Mouse (Mus musculus): ENCODE measurements around the gene Usp25. TPM values are rescaled to one million over a fixed set of nuclear protein-coding genes. Genes with fewer than 3 reads are reported as not detected.

The Usp25 gene
- polyA plus RNA-seq, 2 experiments from 2014 or later, result 21.5 to 26.7 TPM

DNA sequence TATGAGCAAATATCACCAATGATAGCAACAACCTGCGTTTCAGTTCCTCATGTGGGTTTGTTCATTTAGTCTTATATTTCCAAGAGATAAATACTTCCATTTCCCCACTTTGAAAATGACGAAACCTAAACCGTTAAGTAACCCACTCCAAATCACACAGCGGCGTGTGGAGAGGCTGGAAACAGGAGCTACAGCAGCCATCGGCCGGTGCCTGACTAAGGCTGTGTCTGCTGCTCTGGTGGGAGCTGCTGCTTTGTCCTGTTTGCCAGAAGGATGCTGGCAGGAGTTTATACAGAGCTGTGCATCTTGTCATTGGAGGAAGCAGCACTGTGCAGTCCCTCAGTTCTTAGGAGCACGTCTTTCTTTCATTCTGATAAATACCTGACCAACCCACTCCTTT lies 21.2 kb downstream of the Usp25 start:
- no peak for ATAC-seq

DNA sequence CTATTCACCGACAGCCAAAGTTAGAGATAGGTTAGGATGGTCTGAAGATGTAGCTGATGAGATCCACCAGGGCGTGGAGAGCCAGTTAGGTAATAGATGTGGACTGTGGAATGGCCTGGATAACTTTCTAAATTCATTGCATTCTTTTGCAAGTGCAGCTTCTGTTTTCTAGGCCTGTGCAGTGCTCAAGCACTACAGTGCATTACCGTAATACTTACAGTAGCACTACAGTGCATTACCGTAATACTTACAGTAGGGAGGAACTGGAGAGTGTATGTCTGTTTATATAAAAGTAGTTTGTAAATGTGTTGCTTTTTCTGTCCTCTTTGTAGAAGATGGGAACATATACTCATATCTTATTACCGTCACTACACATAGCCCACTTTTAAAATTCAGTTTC lies 28.1 kb downstream of the Usp25 start:
- no peak for ATAC-seq

DNA sequence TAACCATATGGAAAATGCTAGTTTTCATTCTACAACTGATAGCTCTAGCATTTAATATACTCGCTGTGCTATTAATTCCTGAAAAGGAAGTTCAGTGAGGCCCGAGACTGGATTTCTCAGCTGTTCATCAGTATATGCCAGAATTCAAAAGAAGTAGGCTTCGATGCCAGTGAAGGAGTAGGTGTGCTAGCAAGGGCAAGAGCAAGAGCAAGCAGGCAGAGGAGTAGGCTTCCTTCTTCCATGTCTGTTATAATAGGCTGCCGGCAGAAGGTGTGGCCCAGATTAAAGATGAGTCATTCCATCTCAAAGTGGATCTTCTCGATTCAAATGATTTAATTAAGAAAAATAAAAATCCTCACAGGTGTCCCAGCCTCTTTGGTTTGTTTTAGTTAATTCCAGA lies 30.0 kb downstream of the Usp25 start:
- ATAC-seq, result no peak

DNA sequence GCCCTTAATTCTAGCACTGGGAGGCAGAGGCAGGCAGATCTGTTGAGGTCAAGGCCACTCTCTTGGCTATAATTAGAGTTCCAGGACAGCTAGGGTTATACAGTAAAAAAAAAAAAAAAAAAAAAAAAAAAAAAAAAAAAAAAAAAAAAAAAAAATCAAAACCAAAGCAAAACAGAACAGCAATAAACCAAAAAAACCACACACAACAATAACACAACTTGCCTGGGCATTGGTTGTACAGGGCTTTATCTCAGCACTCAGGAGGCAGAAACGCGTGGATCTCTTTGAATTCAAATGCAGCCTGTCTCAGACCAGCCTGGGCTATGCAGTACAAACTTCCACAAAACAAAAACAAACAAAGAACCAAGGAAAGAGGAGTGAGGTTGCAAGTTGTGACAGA lies 40.7 kb downstream of the Usp25 start:
- ATAC-seq, result no peak

DNA sequence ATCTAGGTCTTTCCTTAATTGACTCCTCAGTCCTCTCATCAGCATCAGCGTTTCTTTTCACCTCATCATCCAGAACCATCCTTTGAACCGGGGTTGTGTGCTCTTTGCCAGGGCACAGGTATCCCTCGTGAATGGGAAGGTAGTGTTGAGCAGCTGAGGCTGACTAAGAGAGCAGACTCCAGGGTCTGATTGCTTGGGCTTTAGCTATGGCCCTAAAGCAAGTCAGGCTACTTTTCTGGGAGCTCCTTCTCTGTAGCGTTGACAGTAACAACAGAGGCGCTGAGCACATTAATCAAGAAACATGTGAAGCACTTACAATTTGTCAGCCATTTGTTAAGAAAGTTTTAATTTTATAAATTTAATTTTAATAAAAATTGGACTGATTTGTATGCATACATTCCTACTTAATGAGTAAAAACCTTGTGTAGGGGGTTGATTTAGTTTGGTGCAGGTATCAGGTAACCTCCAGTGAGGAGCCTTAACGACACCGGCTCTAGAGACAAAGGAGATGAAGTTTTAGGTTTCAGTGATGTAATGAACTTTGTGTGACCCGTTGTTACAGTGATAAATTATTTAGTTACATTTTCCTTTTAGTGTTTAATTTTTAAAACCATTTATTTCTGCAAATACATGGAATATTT lies 42.1 kb downstream of the Usp25 start:
- no peak for ATAC-seq

DNA sequence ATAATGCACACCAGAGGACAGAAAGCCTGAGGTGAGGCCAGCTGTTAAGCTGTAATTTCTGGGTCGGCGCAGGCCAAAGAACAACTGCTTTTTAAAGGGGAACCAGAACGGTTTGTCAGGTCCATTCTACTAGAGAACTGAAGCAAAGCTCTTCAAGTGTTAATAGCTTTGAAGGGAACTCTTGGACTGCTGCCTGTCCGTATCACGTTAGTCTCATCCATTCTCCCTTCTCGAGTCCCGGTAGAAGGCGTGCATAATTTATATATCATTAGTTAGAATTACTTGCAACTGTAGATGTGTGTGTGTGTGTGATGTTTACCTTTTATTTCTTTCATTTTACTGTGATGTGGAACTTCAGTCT lies 42.6 kb downstream of the Usp25 start:
- no peak for ATAC-seq

DNA sequence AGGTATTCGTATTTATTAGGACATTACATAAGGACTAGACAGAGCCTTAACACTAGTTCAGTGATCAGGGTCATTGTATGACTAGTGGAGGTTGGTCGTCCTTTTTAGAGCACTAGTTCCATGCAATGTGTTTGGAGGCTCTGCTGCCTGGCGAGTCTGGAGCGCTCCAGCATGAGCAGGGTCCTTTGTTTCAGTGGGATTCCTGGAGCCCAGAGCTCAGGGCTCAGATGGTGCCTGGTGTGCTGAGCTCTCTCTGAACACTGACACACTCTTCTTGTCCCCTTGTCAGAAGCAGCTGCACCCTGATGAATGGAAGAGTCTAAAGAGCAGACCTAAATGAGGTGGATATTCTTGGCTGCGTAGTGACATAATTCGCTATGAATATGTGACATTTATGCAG lies 45.1 kb downstream of the Usp25 start:
- ATAC-seq, result no peak

DNA sequence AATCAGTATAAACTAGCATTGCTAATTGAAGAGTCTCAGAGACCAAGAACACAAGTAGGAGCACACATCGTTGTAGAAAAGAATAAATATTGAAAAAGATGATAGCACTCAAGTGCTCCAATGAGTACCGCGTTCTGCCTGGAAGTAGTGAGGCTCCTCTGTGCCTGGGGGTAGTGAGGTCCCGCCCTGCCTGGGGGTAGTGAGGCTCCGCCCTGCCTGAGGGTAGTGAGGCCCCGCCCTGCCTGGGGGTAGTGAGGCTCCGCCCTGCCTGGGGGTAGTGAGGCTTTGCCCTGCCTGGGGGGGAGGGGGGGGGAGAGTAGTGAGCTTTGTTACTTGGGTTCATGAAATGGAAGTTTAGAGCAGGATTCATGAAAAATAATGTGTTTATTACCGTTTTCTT lies 46.7 kb downstream of the Usp25 start:
- no peak for ATAC-seq

DNA sequence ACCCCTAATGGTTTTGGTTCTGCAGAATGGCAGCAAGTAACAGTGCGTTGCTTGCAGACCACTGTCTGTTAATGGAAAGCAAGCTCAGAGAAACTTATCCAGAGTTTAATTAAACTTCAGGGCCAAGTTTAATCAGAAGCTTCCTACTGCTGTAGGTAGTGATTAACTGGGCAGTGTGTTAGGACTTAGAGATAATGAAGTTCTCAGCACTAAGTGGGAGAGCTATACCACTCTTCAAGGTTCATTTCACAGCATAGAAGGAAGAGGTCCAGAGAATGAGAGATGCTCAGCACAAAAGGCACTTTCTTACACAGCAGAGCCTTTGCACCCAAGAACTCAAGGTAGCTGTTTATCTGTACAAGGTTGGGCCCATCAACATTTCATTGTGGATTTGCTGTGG lies 50.4 kb downstream of the Usp25 start:
- no peak for ATAC-seq

DNA sequence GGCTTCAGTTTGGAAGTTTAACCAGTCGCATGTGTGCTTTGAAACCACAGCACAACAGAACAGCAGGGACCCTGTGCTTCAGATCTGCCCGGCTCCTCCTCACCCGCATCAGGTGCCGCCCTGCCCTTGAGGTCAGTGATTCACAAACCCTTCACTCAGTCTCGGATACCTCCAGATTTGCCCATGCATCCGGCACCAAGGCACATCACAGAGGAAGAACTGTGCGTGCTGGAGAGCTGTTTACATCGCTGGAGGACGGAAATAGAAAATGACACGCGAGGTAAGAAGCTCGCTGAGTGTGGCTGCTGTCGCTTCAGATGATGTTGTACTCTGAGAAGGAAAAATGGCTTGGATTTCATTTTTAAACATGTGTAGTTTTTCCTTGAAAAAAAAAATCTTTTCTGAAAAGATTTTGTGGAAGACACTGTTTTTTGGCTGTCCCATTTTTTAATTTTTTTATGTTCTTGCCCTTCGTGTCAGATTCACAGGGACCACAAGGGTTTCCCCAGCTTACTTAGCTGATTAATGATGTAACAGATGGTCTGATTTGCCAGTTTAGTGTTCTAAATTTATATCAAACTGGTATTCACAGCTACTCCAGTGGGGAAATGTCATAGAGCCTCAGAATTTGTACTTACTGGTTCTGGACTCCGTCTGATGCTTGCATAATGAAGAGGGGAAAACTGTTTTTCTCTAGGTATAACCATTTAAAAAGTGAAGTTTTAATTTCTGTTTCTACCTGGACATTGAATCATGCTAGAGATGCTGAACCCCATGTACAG lies 63.6 kb downstream of the Usp25 start:
- ATAC-seq, result no peak

DNA sequence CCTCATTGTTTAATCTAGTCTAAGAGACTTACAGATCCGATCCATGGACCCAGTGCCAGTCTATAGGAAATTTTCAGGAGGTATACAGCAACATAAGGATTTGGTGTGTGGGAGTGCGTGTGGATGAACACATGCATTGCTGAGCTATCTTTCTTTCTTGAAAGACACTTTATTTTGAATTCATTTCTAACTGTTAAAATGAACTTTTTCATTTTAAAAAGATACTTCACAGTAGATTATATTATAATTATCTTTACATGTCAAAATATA lies 64.2 kb downstream of the Usp25 start:
- ATAC-seq, result no peak

DNA sequence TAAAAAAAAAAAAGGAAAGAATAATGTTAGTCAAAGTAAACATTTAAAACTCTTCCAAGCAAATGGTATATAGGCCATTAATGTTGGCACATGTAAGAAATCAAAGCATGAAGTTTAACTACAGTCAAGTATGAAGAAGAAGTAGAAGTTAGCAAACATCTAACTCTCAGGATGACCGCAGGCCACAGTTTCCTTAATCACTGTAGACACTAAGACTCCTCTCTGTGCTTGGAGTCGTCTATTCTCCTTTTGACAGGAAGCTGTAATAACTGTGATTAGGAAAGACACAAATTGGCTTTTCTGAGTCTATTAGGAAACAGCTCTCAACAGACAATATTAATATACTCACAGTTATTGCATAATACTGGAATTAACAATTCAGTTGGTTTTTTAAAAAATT lies 70.6 kb downstream of the Usp25 start:
- ATAC-seq, result no peak

DNA sequence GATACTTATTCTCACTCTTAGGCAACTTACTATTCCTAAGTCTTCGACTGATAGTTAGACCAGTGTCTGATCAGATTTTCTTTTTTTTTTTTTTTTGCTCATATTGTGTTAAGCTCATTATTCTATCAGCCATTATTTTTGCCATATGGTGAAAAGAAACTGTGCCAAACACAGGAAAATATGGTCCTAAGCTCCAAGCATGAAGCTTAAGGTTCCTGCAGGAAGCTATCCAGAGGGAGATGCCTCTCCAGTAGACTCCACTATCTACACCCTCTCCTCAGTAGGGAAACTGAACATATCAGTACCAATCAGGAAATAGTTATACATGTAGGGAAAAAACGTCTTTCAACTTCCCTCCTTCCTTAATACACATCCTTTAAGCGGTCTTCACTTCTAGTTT lies 76.3 kb downstream of the Usp25 start:
- no peak for ATAC-seq

DNA sequence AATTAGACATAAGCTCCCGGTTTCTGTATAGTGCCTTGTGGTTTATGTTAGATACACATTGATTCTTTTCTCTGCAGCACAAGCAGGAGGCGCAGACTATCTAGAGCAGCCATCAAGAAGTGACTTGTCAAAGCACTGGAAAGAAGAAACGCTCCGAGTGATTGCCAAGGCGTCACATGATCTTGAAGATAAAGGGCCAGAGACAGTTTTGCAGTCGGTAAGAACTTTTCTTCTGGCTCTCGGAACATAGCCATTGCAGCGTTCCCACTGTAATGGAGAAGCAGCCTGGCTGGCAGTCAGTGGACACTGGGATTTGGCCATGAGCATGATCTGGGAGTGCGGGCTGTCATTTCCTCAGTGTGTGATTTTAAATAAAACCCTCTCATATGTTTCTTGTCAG lies 80.0 kb downstream of the Usp25 start:
- no peak for ATAC-seq

DNA sequence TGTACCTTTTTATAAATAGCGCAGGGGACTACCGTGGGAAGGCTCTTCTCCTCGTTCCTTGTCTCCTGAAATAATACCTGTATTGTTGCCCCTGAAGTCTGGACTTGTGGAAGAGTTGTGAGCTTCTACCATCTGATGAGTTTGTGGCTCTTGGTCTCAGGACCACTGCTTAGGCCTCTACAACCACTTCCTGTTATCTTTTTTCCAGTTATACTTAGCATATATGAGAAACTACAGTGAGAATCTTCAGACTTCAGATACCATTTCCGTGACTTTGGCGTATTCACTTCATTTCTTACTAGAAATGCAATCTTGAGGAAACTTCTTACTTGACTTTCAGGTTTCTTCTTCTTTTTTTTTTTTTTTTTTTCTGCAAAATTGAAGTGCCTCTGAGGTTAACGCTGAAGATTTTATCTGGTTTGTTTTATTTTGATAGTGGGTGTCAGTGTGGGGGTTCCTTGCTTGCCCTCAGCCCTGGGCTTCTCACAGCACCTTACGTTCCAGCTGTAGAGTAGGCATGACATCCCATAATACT lies 81.6 kb downstream of the Usp25 start:
- ATAC-seq, result peak; percentile 45

DNA sequence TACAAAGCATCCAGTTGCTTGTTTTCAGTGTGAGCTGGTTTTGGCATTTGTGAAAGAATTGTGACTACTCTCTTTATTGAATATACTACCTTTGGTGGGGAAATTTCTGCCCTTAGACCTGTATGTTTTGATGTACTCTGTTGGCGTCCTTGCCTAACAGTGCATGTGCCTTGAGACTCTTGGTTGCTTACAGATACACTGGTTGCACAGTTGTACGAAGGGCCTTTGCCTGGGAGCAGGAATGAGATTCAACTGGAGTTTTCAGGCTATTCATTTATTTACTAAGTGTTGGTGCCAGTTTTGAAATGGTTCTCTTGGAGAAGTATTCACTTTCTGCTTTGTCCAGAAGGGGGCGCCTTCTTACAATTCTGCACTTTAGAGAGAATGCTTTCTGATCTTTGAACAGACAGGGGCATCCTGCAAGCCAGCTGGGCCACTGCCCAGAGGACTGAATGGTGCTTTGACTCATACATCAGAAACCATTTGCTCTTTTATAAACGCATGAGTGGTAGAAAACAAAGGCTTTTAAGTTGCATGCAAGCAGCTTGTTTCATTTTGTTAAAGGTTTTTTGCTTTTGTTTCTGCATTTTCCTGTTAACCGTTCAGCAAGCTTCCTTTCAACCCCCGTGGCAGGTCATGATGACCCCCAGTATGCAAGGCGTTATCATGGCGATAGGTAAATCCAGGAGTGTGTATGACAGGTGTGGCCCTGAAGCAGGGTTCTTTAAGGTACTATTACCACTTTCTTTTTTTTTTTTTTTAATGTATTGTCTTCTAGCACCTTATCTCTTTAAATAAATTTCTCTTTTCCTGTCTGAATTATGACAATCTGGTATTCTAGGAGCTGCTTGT lies 85.7 kb downstream of the Usp25 start:
- peak; percentile 48 for ATAC-seq

DNA sequence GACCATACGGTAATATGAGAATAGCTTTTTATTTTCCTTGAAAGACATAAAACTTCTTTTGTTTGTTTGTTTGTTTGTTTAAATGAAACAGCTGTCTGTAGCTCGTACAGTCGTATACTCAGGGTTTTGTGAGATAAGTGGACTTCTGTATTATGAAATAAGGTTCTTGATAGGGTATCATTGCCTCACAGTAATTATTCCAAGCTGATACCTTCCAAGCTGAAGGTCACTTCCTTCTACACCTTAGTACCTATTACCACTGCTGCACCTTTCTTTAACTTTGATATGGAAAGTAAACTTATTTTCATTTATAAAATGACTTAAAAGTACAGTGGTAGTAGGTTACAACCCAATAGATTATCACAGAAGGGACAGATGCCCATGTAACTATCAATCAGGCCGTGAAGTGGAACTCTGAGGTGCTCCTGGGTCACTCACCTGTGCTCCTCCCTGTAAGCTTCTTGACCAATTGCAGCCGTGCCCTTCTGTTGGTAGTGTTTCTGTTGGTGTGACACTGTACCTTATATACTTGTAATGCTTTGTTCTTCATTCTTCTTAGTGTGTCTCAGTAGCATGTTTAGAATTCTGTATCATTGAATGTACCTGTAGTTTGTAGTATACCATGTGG lies 90.2 kb downstream of the Usp25 start:
- ATAC-seq, result no peak

DNA sequence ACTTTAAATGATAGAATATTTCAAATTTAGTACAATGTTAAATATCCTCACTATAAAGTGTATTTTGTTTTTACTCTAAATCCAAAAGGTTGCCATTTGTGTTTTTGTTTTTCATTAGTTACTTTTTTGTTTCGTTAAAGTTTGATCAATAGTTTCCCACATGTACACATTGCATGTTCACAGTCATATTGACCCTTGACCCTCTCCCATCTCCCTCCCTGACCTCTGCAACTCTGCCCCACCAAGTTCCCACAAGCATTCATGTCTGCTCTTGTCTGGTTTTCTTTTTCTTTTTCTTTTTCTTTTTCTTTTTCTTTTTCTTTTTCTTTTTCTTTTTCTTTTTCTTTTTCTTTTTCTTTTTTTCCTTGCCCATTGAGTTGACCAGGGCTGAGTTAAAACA lies 97.8 kb downstream of the Usp25 start:
- ATAC-seq, result no peak

DNA sequence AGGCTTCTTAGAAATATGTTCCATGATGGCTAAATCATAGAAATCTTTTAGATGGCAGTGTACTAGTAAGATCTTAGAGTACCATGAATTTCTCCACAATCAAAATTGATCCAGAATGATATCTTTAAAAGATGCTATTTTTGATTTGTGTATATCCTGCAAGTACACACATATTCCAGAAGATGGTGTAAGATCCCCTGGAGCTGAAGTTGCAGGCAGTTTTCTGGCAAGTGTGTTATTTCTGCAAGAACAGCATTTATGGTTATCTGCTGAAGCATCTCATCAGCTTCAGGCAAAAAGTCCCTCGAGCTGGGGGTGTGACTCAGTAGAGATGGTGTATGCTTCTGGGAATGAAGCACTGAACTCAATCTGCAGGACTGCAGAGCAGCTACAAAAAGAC lies 112.4 kb downstream of the Usp25 start:
- no peak for ATAC-seq

DNA sequence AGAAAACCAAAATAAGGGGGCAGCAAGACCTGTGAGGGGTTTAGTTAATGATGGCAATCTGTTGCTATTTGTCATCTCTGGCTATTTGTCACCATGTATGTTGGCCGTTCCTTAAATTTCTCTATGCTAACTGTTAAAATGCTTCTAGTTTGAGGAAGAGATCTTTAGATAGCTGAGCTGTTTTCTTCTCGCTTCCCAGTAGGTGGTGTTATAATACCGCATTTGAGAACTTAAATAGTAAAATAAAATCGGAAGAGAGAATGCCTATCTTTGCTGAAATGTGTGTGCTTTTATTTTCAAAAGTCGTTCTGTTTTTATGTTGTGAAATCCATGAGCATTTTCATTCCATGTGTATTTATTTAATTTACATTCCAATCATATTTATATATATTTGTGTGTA lies 115.2 kb downstream of the Usp25 start:
- no peak for ATAC-seq

DNA sequence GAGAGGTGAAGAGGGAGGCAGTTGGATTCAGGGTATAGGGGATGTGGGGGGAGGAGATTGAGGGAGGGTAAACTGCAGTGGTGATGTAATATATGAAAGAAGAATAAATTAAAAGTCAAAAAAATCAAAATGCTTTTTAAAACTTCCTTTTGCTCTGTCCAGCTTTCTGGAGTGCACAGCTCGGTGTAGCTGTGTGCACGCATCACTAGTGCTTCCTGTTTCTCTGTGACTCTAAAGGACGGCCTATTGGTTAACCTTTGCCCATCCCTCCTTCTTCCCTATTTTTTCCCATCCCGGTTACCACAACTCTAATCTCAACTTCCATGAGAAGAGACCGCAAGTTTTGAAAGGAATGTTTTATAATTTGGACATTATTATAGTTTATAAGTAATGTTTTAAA lies 119.5 kb downstream of the Usp25 start:
- ATAC-seq, result no peak

DNA sequence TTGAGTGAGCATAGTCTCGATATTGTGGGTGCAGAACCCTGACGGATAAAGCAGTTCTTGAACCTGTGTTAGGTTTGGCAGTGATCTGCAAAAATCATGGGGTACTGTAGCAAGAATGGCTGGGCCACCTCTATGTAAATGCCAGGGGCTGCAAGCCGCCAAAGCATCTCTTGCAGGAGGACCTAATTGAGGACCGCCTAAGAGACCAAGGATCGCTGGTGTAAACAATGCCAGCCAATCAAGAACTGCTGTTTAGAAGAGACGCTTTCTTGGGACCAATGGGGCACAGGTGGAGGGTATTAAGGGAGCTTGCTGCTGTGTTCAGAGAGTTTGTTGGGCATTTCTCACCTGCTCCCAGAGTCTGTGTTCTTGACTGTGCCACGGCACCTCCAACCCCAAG lies 127.1 kb downstream of the Usp25 start:
- no peak for ATAC-seq

DNA sequence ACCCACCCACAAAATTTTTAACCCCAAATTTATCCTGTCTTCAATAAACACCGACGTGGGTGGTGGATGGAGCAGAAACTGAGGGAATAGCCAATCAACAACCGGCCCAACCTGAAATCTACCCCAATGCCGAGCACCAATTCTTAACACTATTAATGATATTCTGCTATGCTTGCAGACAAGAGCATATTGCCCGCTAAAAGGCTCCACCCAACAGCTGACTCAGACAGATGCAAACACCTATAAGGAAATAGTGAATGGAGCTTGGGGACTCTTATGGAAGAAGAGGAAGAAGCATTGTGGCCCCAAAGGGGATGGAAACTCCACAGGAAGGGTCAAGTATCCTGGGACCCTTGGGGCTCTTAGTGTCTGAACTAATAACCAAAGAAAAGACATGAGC lies 133.3 kb downstream of the Usp25 start:
- no peak for ATAC-seq

All from activated CD4-positive, CD25-positive, alpha-beta regulatory T cell, adult 4 months (primary cell).